Mouse (Mus musculus): ENCODE results near the gene Accs. TPM values are rescaled to one million over a fixed set of nuclear protein-coding genes. Genes with fewer than 3 reads are reported as not detected.

Gene Accs
- polyA plus RNA-seq, 1 experiment from 2014 or later, result 6.1 TPM

DNA sequence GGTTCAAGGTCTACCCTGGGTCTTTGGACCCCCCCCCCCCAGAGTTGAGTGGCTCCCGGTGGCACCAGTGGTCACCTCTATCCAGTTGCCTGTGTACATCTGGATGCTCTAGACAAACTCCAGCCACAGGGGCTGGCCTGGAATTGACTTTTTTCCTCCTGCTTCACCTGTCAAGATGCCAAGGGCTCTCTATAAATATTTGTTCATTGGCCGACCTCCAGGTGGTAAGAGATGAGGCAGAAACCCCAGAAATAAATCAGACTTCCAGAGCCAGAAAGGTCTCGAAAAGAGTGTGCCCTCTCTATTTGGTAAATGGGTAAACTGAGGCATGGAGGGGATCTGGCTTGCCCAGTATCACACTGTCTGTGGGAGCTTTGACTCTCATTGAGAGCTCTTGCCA is 31.2 kb upstream of the Accs start:
- Histone ChIP-seq H3K36me3 (ENCODE audit: control insufficient read depth, insufficient read depth, low read length) (no peaks in the 10 kb centered on the region), H3K4me3 (ENCODE audit: low read length) (no peak overlapping the region), H3K4me1 (ENCODE audit: control insufficient read depth, insufficient read depth, low read length) (0 out of 2 replicates have a peak, but pooled peaks cover 2% of the 10 kb centered on the region), H3K27me3 (replicated peaks; ENCODE audit: control insufficient read depth, insufficient read depth, low read length) (no peaks in the 10 kb centered on the region), H3K27ac (ENCODE audit: low read length) (no peak overlapping the region), H3K4me2 (ENCODE audit: low read depth, low read length) (no peak overlapping the region), H3K9me3 (ENCODE audit: control insufficient read depth, low read length) (no peaks in the 10 kb centered on the region), H3K9ac (ENCODE audit: low read depth, low read length) (no peak overlapping the region)
- 47% methylated on average over 3 of the region's 3 CpGs for WGBS
- no peak for ATAC-seq

DNA sequence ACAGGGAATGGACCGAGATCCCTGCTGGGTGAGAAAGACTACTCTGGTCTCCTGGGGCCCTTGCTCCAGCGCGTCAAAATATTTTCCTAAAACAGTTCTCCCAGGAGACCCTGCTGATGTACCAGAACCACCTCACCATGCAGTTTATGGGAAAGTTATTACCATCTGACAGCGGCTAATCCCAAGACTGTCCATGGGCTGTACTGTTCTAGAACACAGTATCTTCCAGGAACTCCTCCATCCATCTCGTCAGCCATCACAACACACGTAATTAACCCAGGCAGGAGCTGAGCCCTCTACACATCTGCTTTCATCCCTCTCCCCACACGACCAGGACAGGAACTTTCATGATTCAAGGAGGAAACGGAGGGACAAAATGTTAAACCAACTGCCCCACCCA is 30.7 kb upstream of the Accs start:
- ATAC-seq, result no peak

GRCm38 (mm10) chr2:93877005-93877404 is 27.3 kb upstream of the Accs start:
- H3K4me1 ChIP-seq (ENCODE audit: control insufficient read depth, insufficient read depth, low read length), result peaks cover 10% of the 10 kb centered on the region; the same call in 1 of the 2 replicates
- peak overlapping the region; percentile 23; the same call in 1 of the 2 replicates for H3K27ac ChIP-seq (ENCODE audit: low read length)
- H3K27me3 ChIP-seq (replicated peaks; ENCODE audit: control insufficient read depth, insufficient read depth, low read length), result no peaks in the 10 kb centered on the region
- ATAC-seq, result peak; percentile 40
- no peaks in the 10 kb centered on the region for H3K9me3 ChIP-seq (ENCODE audit: control insufficient read depth, low read length)
- no peak overlapping the region for H3K9ac ChIP-seq (ENCODE audit: low read depth, low read length)
- no peak overlapping the region for H3K4me2 ChIP-seq (ENCODE audit: low read depth, low read length)
- WGBS, result 38% methylated on average over 5 of the region's 5 CpGs
- no peak overlapping the region for H3K4me3 ChIP-seq (ENCODE audit: low read length)
- H3K36me3 ChIP-seq (ENCODE audit: control insufficient read depth, insufficient read depth, low read length), result no peaks in the 10 kb centered on the region

More for the DNA sequence above, 30.7 kb upstream of the Accs start:
- H3K9ac ChIP-seq (ENCODE audit: low read depth, low read length), result no peak overlapping the region
- 69% methylated on average over 8 of the region's 8 CpGs for WGBS
- H3K27ac ChIP-seq (ENCODE audit: low read length), result no peak overlapping the region
- no peaks in the 10 kb centered on the region for H3K4me1 ChIP-seq (ENCODE audit: control insufficient read depth, insufficient read depth, low read length)
- H3K27me3 ChIP-seq (replicated peaks; ENCODE audit: control insufficient read depth, insufficient read depth, low read length), result no peaks in the 10 kb centered on the region
- H3K4me3 ChIP-seq (ENCODE audit: low read length), result no peak overlapping the region
- no peaks in the 10 kb centered on the region for H3K36me3 ChIP-seq (ENCODE audit: control insufficient read depth, insufficient read depth, low read length)
- no peaks in the 10 kb centered on the region for H3K9me3 ChIP-seq (ENCODE audit: control insufficient read depth, low read length)
- no peak overlapping the region for H3K4me2 ChIP-seq (ENCODE audit: low read depth, low read length)

DNA sequence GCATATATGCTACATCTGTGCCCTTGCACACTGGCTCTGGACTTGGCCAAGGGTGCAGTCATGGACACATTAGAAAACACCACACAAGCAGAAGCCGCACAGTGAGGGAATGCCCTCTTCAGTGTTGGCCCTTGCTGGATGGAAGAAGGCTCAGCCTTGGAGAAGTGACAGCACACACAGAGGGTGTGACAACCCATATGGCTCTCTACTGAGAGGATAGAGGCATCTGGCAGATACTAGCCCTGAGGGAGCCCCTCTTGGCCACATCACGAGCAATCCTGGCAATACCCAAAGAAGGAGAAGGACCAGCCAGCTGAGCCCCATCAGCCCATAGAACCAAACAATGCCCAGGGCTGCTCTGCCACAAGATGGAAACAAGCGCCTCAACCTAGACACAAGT is 24.9 kb upstream of the Accs start:
- no peaks in the 10 kb centered on the region for H3K36me3 ChIP-seq (ENCODE audit: control insufficient read depth, insufficient read depth, low read length)
- no peaks in the 10 kb centered on the region for H3K27me3 ChIP-seq (replicated peaks; ENCODE audit: control insufficient read depth, insufficient read depth, low read length)
- no peak overlapping the region for H3K9ac ChIP-seq (ENCODE audit: low read depth, low read length)
- H3K27ac ChIP-seq (ENCODE audit: low read length), result no peak overlapping the region
- H3K4me1 ChIP-seq (ENCODE audit: control insufficient read depth, insufficient read depth, low read length), result peaks cover 10% of the 10 kb centered on the region; the same call in 1 of the 2 replicates
- WGBS, result 91% methylated on average over 3 of the region's 3 CpGs
- ATAC-seq, result no peak
- no peak overlapping the region for H3K4me2 ChIP-seq (ENCODE audit: low read depth, low read length)
- no peak overlapping the region for H3K4me3 ChIP-seq (ENCODE audit: low read length)
- no peaks in the 10 kb centered on the region for H3K9me3 ChIP-seq (ENCODE audit: control insufficient read depth, low read length)

GRCm38 (mm10) chr2:93874227-93874514 is 24.4 kb upstream of the Accs start:
- H3K27ac ChIP-seq (ENCODE audit: low read length), result no peak overlapping the region
- peaks cover 10% of the 10 kb centered on the region; the same call in 1 of the 2 replicates for H3K4me1 ChIP-seq (ENCODE audit: control insufficient read depth, insufficient read depth, low read length)
- H3K9ac ChIP-seq (ENCODE audit: low read depth, low read length), result no peak overlapping the region
- H3K4me2 ChIP-seq (ENCODE audit: low read depth, low read length), result no peak overlapping the region
- 41% methylated on average over 2 of the region's 2 CpGs for WGBS
- H3K27me3 ChIP-seq (replicated peaks; ENCODE audit: control insufficient read depth, insufficient read depth, low read length), result no peaks in the 10 kb centered on the region
- no peaks in the 10 kb centered on the region for H3K36me3 ChIP-seq (ENCODE audit: control insufficient read depth, insufficient read depth, low read length)
- no peak for ATAC-seq
- no peak overlapping the region for H3K4me3 ChIP-seq (ENCODE audit: low read length)
- no peaks in the 10 kb centered on the region for H3K9me3 ChIP-seq (ENCODE audit: control insufficient read depth, low read length)

GRCm38 (mm10) chr2:93873449-93874226 is 23.9 kb upstream of the Accs start:
- H3K4me3 ChIP-seq (ENCODE audit: low read length), result no peak overlapping the region
- no peaks in the 10 kb centered on the region for H3K27me3 ChIP-seq (replicated peaks; ENCODE audit: control insufficient read depth, insufficient read depth, low read length)
- no peak overlapping the region for H3K27ac ChIP-seq (ENCODE audit: low read length)
- no peaks in the 10 kb centered on the region for H3K36me3 ChIP-seq (ENCODE audit: control insufficient read depth, insufficient read depth, low read length)
- H3K4me1 ChIP-seq (ENCODE audit: control insufficient read depth, insufficient read depth, low read length), result peaks cover 10% of the 10 kb centered on the region; the same call in 1 of the 2 replicates
- H3K9me3 ChIP-seq (ENCODE audit: control insufficient read depth, low read length), result no peaks in the 10 kb centered on the region
- H3K4me2 ChIP-seq (ENCODE audit: low read depth, low read length), result no peak overlapping the region
- WGBS, result 17% methylated on average over 12 of the region's 12 CpGs
- H3K9ac ChIP-seq (ENCODE audit: low read depth, low read length), result 0 out of 2 replicates have a peak overlapping the region, but pooled peaks have one; percentile 6
- ATAC-seq, result peak; percentile 48; the same call in 1 of the 2 replicates

DNA sequence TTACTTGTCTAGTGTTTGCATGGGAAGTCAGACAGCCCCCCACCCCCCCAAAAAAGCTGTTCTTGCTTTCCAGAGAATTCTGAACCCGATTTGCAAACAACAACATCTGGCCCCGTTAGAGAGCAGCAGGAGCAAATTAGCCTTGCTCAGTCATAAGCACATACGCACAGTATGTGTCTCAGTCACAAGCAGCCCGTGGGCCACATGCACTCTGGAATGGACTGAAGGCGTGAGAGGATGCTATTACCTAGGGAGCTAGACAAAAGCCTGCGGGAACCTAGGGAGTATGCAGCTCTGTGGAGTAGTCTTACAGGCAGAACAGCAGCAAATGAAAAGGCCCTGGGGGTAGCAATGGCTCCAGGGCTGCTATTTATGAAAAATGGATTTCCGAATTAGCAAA is 22.5 kb upstream of the Accs start:
- Histone ChIP-seq H3K9me3 (ENCODE audit: control insufficient read depth, low read length) (no peaks in the 10 kb centered on the region), H3K4me1 (ENCODE audit: control insufficient read depth, insufficient read depth, low read length) (peaks cover 10% of the 10 kb centered on the region; the same call in 1 of the 2 replicates), H3K27ac (ENCODE audit: low read length) (no peak overlapping the region), H3K36me3 (ENCODE audit: control insufficient read depth, insufficient read depth, low read length) (no peaks in the 10 kb centered on the region), H3K4me2 (ENCODE audit: low read depth, low read length) (no peak overlapping the region), H3K27me3 (replicated peaks; ENCODE audit: control insufficient read depth, insufficient read depth, low read length) (no peaks in the 10 kb centered on the region), H3K9ac (ENCODE audit: low read depth, low read length) (no peak overlapping the region), H3K4me3 (ENCODE audit: low read length) (no peak overlapping the region)
- ATAC-seq, result no peak
- WGBS, result 73% methylated on average over 7 of the region's 7 CpGs

- ATAC-seq, result no peak
- Histone ChIP-seq H3K27me3 (replicated peaks; ENCODE audit: control insufficient read depth, insufficient read depth, low read length) (no peaks in the 10 kb centered on the region), H3K9ac (ENCODE audit: low read depth, low read length) (no peak overlapping the region), H3K4me3 (ENCODE audit: low read length) (no peak overlapping the region), H3K27ac (ENCODE audit: low read length) (no peak overlapping the region), H3K4me1 (ENCODE audit: control insufficient read depth, insufficient read depth, low read length) (peaks cover 10% of the 10 kb centered on the region; the same call in 1 of the 2 replicates), H3K4me2 (ENCODE audit: low read depth, low read length) (no peak overlapping the region), H3K9me3 (ENCODE audit: control insufficient read depth, low read length) (no peaks in the 10 kb centered on the region), H3K36me3 (ENCODE audit: control insufficient read depth, insufficient read depth, low read length) (no peaks in the 10 kb centered on the region)
- 88% methylated on average over 4 of the region's 4 CpGs for WGBS
These were observed 21.7 kb upstream of the Accs start for GRCm38 (mm10) chr2:93871411-93871925.

DNA sequence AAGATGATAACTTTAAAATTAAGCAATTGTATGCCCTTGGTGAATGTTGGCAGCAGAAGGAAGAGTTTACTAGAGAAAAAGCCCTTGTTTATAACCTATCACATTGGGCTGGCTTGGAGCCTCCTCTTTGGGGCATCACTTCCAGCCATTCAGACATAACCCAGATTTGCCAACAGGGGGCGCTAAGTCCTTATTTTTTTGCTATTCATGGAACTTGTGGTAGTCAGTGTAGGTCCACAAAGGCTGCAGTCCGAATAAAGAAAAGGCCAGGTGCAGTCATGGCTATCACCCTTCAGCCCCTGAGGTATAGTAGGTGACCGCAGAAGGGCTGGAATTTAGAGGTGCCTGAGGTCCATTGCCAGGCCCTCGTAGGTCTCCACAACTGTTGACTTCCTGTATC is 21.1 kb upstream of the Accs start:
- H3K4me1 ChIP-seq (ENCODE audit: control insufficient read depth, insufficient read depth, low read length), result peaks cover 10% of the 10 kb centered on the region; the same call in 1 of the 2 replicates
- H3K27me3 ChIP-seq (replicated peaks; ENCODE audit: control insufficient read depth, insufficient read depth, low read length), result no peaks in the 10 kb centered on the region
- 44% methylated on average over 4 of the region's 4 CpGs for WGBS
- ATAC-seq, result no peak
- no peak overlapping the region for H3K4me3 ChIP-seq (ENCODE audit: low read length)
- H3K9me3 ChIP-seq (ENCODE audit: control insufficient read depth, low read length), result no peaks in the 10 kb centered on the region
- H3K36me3 ChIP-seq (ENCODE audit: control insufficient read depth, insufficient read depth, low read length), result no peaks in the 10 kb centered on the region
- H3K4me2 ChIP-seq (ENCODE audit: low read depth, low read length), result no peak overlapping the region
- no peak overlapping the region for H3K27ac ChIP-seq (ENCODE audit: low read length)
- no peak overlapping the region for H3K9ac ChIP-seq (ENCODE audit: low read depth, low read length)
